Mouse (Mus musculus): ENCODE data around the gene Gm28372.

Gm28372 gene

GRCm38 (mm10) chr2:130451086-130451726, 46.2 kb downstream of the Gm28372 start:
- DNase-seq (ENCODE audit: low spot score in 2 of 2), result peak in 1 of 2 experiments; percentile 59

DNA sequence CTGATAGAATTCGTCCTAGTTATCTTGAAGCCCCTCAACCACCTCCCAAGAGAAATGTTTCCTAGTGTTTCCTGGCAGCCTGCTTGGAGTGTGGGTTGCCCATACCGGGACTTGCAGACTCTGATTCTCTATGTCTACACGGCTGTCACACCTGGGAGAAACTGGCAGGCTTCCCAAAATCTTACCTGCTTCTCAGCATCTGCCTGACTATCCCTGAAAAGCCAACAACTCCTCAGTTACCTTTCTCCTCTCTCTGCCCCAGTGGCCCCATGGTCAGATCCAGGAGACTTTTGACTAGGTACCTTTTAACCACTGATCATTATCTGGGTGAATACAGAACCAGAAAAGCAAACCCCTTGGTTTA, 46.7 kb downstream of the Gm28372 start:
- DNase-seq (ENCODE audit: low spot score in 2 of 2), result peak in 1 of 2 experiments; percentile 57

GRCm38 (mm10) chr2:130452266-130452665, 47.2 kb downstream of the Gm28372 start:
- DNase-seq (ENCODE audit: low spot score in 2 of 2), result peak in 1 of 2 experiments; percentile 55

GRCm38 (mm10) chr2:130453421-130453820, 48.4 kb downstream of the Gm28372 start:
- DNase-seq (ENCODE audit: low spot score in 2 of 2), result peak in 1 of 2 experiments; percentile 55

- peak in 1 of 2 experiments; percentile 52 for DNase-seq (ENCODE audit: low spot score in 2 of 2)
Observed at GRCm38 (mm10) chr2:130454748-130455370, 49.8 kb downstream of the Gm28372 start.

All from spleen, postnatal 4 days (tissue).